Comparison of ENCODE assay signal across 22 mouse cellular contexts in genomic region chr4:132067938-132068235, GRCm38 (mm10). TPM values are rescaled to one million over a fixed set of nuclear protein-coding genes. Genes with fewer than 3 reads are reported as not detected.
DNase-seq lines count a peak whose midpoint lies in the region; ATAC-seq and TF ChIP-seq lines count a peak whose summit lies in the region.
"Had no signal": no experiment of that assay in that cellular context is flagged by ENCODE, and none has a peak within 500 bp of the region (broad histone marks: within the 10 kb centered on the region; RNA-seq: fewer than 3 reads in every experiment).

No protein-coding gene starts in this region.

- no peak overlapping the region for H3K27ac ChIP-seq in heart, embryonic 13.5 days (replicated peaks)
- peak overlapping the region; percentile 40; the same call in 1 of the 2 replicates for H3K27ac ChIP-seq in stomach, postnatal 0 days (replicated peaks)
- H3K27ac ChIP-seq: heart, embryonic 15.5 days; hindbrain, embryonic 14.5 days had no signal

- no peaks in the 10 kb centered on the region for H3K27me3 ChIP-seq in heart, embryonic 13.5 days (replicated peaks)
- H3K27me3 ChIP-seq in stomach, postnatal 0 days (ENCODE audit: control insufficient read depth, insufficient read depth, low read length): no peaks in the 10 kb centered on the region
- H3K27me3 ChIP-seq: heart, embryonic 15.5 days had no signal

- H3K9ac ChIP-seq in heart, embryonic 13.5 days: 0 out of 2 replicates have a peak overlapping the region, but pooled peaks have one; percentile 63
- H3K9ac ChIP-seq in stomach, postnatal 0 days (ENCODE audit: low read length): no peak overlapping the region
- H3K9ac ChIP-seq: heart, embryonic 15.5 days; hindbrain, embryonic 14.5 days had no signal

- DNase-seq in heart, postnatal 4 days: no peak
- DNase-seq in cerebellum, adult 18-20 months: peak; percentile 72 to 84
- peak; percentile 61 to 75 for DNase-seq in cerebellum, postnatal 14 days
- no peak for DNase-seq in stomach, postnatal 0 days (ENCODE audit: low spot score)
- no peak for DNase-seq in right cerebral cortex, postnatal 25 days
- no peak for DNase-seq in left cerebral cortex, adult 9 months (ENCODE audit: low spot score in 2 of 2)
- DNase-seq: adrenal gland, adult 8-10 months; embryo, embryonic 11 days; gastrocnemius, postnatal 14 days; kidney, postnatal 14 days; lung, adult 18-20 months; lung, postnatal 4 days; midbrain, embryonic 14.5 days; spleen, adult 18-20 months had no signal

- 77% methylated on average over 2 of the region's 2 CpGs for WGBS in heart, embryonic 13.5 days
- 48% methylated on average over 2 of the region's 2 CpGs for WGBS in stomach, postnatal 0 days

- H3K4me3 ChIP-seq in heart, embryonic 13.5 days: peak overlapping the region; percentile 31
- no peak overlapping the region for H3K4me3 ChIP-seq in stomach, postnatal 0 days (ENCODE audit: low read depth, low read length)
- H3K4me3 ChIP-seq: heart, embryonic 15.5 days had no signal

- ATAC-seq in heart, embryonic 13.5 days (ENCODE audit: extremely low read depth, insufficient number of reproducible peaks, low FRiP score, low TSS enrichment): no peak
- no peak for ATAC-seq in stomach, postnatal 0 days (ENCODE audit: low FRiP score, low TSS enrichment)
- ATAC-seq: CD4-positive, CD25-positive, alpha-beta regulatory T cell, adult 4 months; forebrain, embryonic 16.5 days; intestine, embryonic 16.5 days had no signal

- no peak for TF ChIP-seq EP300 in stomach, postnatal 0 days (optimal IDR thresholded peaks at IDR 0.05)

- H3K4me2 ChIP-seq in heart, embryonic 13.5 days: peak overlapping the region; percentile 88
- H3K4me2 ChIP-seq in stomach, postnatal 0 days (replicated peaks; ENCODE audit: low read depth): no peak overlapping the region
- H3K4me2 ChIP-seq: hindbrain, embryonic 14.5 days had no signal

- no peak for TF ChIP-seq CTCF in stomach, postnatal 0 days (IDR thresholded peaks at IDR 0.05; ENCODE audit: low read depth)

- H3K4me1 ChIP-seq in heart, embryonic 13.5 days: peaks cover 88% of the 10 kb centered on the region
- no peaks in the 10 kb centered on the region for H3K4me1 ChIP-seq in stomach, postnatal 0 days (replicated peaks; ENCODE audit: control insufficient read depth, insufficient read depth)

- H3K36me3 ChIP-seq in heart, embryonic 13.5 days: peaks cover 9% of the 10 kb centered on the region
- H3K36me3 ChIP-seq in stomach, postnatal 0 days (ENCODE audit: control insufficient read depth, insufficient read depth, low read length): no peaks in the 10 kb centered on the region
- H3K36me3 ChIP-seq: heart, embryonic 15.5 days had no signal

- H3K9me3 ChIP-seq in heart, embryonic 13.5 days: no peaks in the 10 kb centered on the region
- H3K9me3 ChIP-seq in stomach, postnatal 0 days (ENCODE audit: control insufficient read depth, low read length): no peaks in the 10 kb centered on the region
- H3K9me3 ChIP-seq: heart, embryonic 15.5 days had no signal

RNA-seq across cellular contexts. Expression of gene Gm10300, which starts 6.6 kb away (rescaled TPM):
- polyA plus RNA-seq in heart, embryonic 13.5 days (2015; fragmentation: Nextera tagmentation; extraction: Ambion mirVana): 0.08 and 0.13 TPM in 2 replicates
- total RNA-seq in heart, postnatal 4 days (2021): under 1 TPM; 0.11 to 0.12 TPM
- 0.12 TPM in 1 of 2 replicates, not detected in the other for polyA plus RNA-seq in stomach, postnatal 0 days (2015; fragmentation: Nextera tagmentation; extraction: Ambion mirVana)
- total RNA-seq: left cerebral cortex, postnatal 14 days had no signal
- polyA plus RNA-seq: CD4-positive, CD25-positive, alpha-beta regulatory T cell, adult 4 months; forebrain, embryonic 16.5 days; hindbrain, embryonic 14.5 days; intestine, embryonic 16.5 days; midbrain, embryonic 14.5 days; testis, adult 2 months had no signal

RNA-seq across cellular contexts. Expression of gene Epb41, which starts 7.2 kb away (rescaled TPM):
- polyA plus RNA-seq in heart, embryonic 13.5 days (2015; fragmentation: Nextera tagmentation; extraction: Ambion mirVana): 58.5 and 76.5 TPM in 2 replicates
- total RNA-seq in heart, postnatal 4 days (2021): 100 to 1,000 TPM in 1 of 2 experiments, 10 to 100 TPM in 1; 88.1 to 142 TPM
- polyA plus RNA-seq in stomach, postnatal 0 days (2015; fragmentation: Nextera tagmentation; extraction: Ambion mirVana): 24.3 and 26.7 TPM in 2 replicates

Comparison
In these comparisons a context has a peak if more than half of its experiments do, and no peak if none do; other contexts are left out.
1. DNase-seq: peak in cerebellum, adult 18-20 months (2 of 2) and cerebellum, postnatal 14 days (2 of 2); none in heart, postnatal 4 days (single experiment), stomach, postnatal 0 days (single experiment), right cerebral cortex, postnatal 25 days (single experiment) and left cerebral cortex, adult 9 months (0 of 2).